Mouse (Mus musculus) cerebellum, adult 9-10 months (tissue): ENCODE measurements around the gene Ptpn7.
"Not testable (repeated sequence)": the region's sequence is repeated elsewhere in the genome, so short reads cannot be mapped to it uniquely, and the experiment has no call there.

ENCODE experiments used
- DNase-seq: peaks from one replicate; pipeline ENCODE4 v3.0.0; 2022

Gene Ptpn7

GRCm38 (mm10) chr1:135132473-135132872 is at the start of gene Ptpn7:
Gene Ptpn7 (plus strand): TSS chr1:135132700.
- peak; percentile 71 for DNase-seq

GRCm38 (mm10) chr1:135083465-135083864 is 49.0 kb upstream of the Ptpn7 start:
- no peak for DNase-seq

GRCm38 (mm10) chr1:135085296-135085871 is 47.1 kb upstream of the Ptpn7 start:
- no peak for DNase-seq

- no peak for DNase-seq
Measured at GRCm38 (mm10) chr1:135086015-135086414, 46.5 kb upstream of the Ptpn7 start.

- DNase-seq: no peak
Measured at GRCm38 (mm10) chr1:135087414-135087813, 45.1 kb upstream of the Ptpn7 start.

- DNase-seq: no peak
Measured at GRCm38 (mm10) chr1:135089626-135090025, 42.9 kb upstream of the Ptpn7 start.

- no peak for DNase-seq
Measured at GRCm38 (mm10) chr1:135090914-135091313, 41.6 kb upstream of the Ptpn7 start.

GRCm38 (mm10) chr1:135094723-135095122 is 37.8 kb upstream of the Ptpn7 start:
- DNase-seq: no peak

GRCm38 (mm10) chr1:135095189-135095588 is 37.3 kb upstream of the Ptpn7 start:
- no peak for DNase-seq

- no peak for DNase-seq
Measured at GRCm38 (mm10) chr1:135096312-135096711, 36.2 kb upstream of the Ptpn7 start.

- no peak for DNase-seq
Measured at GRCm38 (mm10) chr1:135097441-135097840, 35.1 kb upstream of the Ptpn7 start.

GRCm38 (mm10) chr1:135098441-135098840 is 34.1 kb upstream of the Ptpn7 start:
- no peak for DNase-seq

- DNase-seq: no peak
Measured at GRCm38 (mm10) chr1:135100400-135100799, 32.1 kb upstream of the Ptpn7 start.

- DNase-seq: no peak
Measured at GRCm38 (mm10) chr1:135105124-135105523, 27.4 kb upstream of the Ptpn7 start, which contains the start of gene Lgr6. Gene Lgr6 (minus strand): TSS chr1:135105276.

- no peak for DNase-seq
Measured at GRCm38 (mm10) chr1:135105951-135106350, 26.5 kb upstream of the Ptpn7 start.

- DNase-seq: no peak
Measured at GRCm38 (mm10) chr1:135108611-135109010, 23.9 kb upstream of the Ptpn7 start.

GRCm38 (mm10) chr1:135110075-135110474 is 22.4 kb upstream of the Ptpn7 start:
- peak; percentile 69 for DNase-seq

- not testable (repeated sequence) for DNase-seq
Measured at GRCm38 (mm10) chr1:135111271-135111670, 21.2 kb upstream of the Ptpn7 start.

GRCm38 (mm10) chr1:135112661-135113060 is 19.8 kb upstream of the Ptpn7 start:
- peak; percentile 43 for DNase-seq

GRCm38 (mm10) chr1:135124573-135125363 is 7.7 kb upstream of the Ptpn7 start:
- DNase-seq: no peak

- DNase-seq: no peak
Measured at GRCm38 (mm10) chr1:135125990-135126389, 6.5 kb upstream of the Ptpn7 start.

GRCm38 (mm10) chr1:135126443-135127027 is 6.0 kb upstream of the Ptpn7 start:
- DNase-seq: no peak

- no peak for DNase-seq
Measured at GRCm38 (mm10) chr1:135128011-135128441, 4.5 kb upstream of the Ptpn7 start.

- no peak for DNase-seq
Measured at GRCm38 (mm10) chr1:135128986-135129385, 3.5 kb upstream of the Ptpn7 start.
